Mouse (Mus musculus) Muller cell, postnatal 12 days (primary cell): ENCODE results near the gene Gtf2a1.
"Not testable (repeated sequence)": the region's sequence is repeated elsewhere in the genome, so short reads cannot be mapped to it uniquely, and the experiment has no call there.

Source experiments
- DNase-seq: peaks from one replicate; pipeline ENCODE4 v3.0.0-alpha.2; 2015; ENCODE audit errors: inconsistent ontology term

The Gtf2a1 gene

GRCm38 (mm10) chr12:91589847-91590690 lies at the start of gene Gtf2a1:
Gene Gtf2a1, minus strand, starts transcription at chr12:91590487.
- DNase-seq = peak; percentile 98

GRCm38 (mm10) chr12:91638351-91638750 lies 48.1 kb upstream of the Gtf2a1 start:
- peak; percentile 75 for DNase-seq

- no peak for DNase-seq
Measured at GRCm38 (mm10) chr12:91637136-91637909, 47.0 kb upstream of the Gtf2a1 start.

- DNase-seq = no peak
Measured at GRCm38 (mm10) chr12:91626482-91626881, 36.2 kb upstream of the Gtf2a1 start.

- DNase-seq = no peak
Measured at GRCm38 (mm10) chr12:91625013-91625412, 34.7 kb upstream of the Gtf2a1 start.

- peak; percentile 87 for DNase-seq
Measured at GRCm38 (mm10) chr12:91609425-91609824, 19.1 kb upstream of the Gtf2a1 start.

GRCm38 (mm10) chr12:91607678-91608077 lies 17.4 kb upstream of the Gtf2a1 start:
- peak; percentile 94 for DNase-seq

GRCm38 (mm10) chr12:91606651-91607050 lies 16.4 kb upstream of the Gtf2a1 start:
- no peak for DNase-seq

GRCm38 (mm10) chr12:91604600-91604999 lies 14.3 kb upstream of the Gtf2a1 start:
- peak; percentile 19 for DNase-seq

GRCm38 (mm10) chr12:91592128-91592527 lies 1.8 kb upstream of the Gtf2a1 start:
- DNase-seq = no peak

GRCm38 (mm10) chr12:91591191-91591590 lies 904 bp upstream of the Gtf2a1 start:
- no peak for DNase-seq

- peak; percentile 57 for DNase-seq
Measured at GRCm38 (mm10) chr12:91590716-91591115, 429 bp upstream of the Gtf2a1 start.

- DNase-seq = no peak
Measured at GRCm38 (mm10) chr12:91589542-91589846, 793 bp downstream of the Gtf2a1 start.

- DNase-seq = peak; percentile 58
Measured at GRCm38 (mm10) chr12:91588670-91589541, 1.4 kb downstream of the Gtf2a1 start.

- DNase-seq = peak; percentile 93
Measured at GRCm38 (mm10) chr12:91588176-91588669, 2.1 kb downstream of the Gtf2a1 start.

- no peak for DNase-seq
Measured at GRCm38 (mm10) chr12:91587491-91588033, 2.7 kb downstream of the Gtf2a1 start.

- no peak for DNase-seq
Measured at GRCm38 (mm10) chr12:91587077-91587476, 3.2 kb downstream of the Gtf2a1 start.

GRCm38 (mm10) chr12:91585815-91586214 lies 4.5 kb downstream of the Gtf2a1 start:
- DNase-seq = not testable (repeated sequence)

- no peak for DNase-seq
Measured at GRCm38 (mm10) chr12:91585206-91585605, 5.1 kb downstream of the Gtf2a1 start.

- no peak for DNase-seq
Measured at GRCm38 (mm10) chr12:91583409-91583808, 6.9 kb downstream of the Gtf2a1 start.

GRCm38 (mm10) chr12:91582362-91583002 lies 7.8 kb downstream of the Gtf2a1 start:
- DNase-seq = peak; percentile 22
